Mouse (Mus musculus) erythroblast, embryonic 14.5 days (primary cell): ENCODE data around the gene Plpp7.

Source experiments
- GATA1 ChIP-seq: IDR thresholded peaks from 2 replicates; pipeline ENCODE4 v1.6.1; 2012; ENCODE audit warnings: low read length, inconsistent platforms, mixed read lengths
- TAL1 ChIP-seq: IDR thresholded peaks from 3 replicates; pipeline ENCODE4 v1.6.1; 2012; ENCODE audit warnings: low read length, inconsistent platforms, mixed read lengths

DNA sequence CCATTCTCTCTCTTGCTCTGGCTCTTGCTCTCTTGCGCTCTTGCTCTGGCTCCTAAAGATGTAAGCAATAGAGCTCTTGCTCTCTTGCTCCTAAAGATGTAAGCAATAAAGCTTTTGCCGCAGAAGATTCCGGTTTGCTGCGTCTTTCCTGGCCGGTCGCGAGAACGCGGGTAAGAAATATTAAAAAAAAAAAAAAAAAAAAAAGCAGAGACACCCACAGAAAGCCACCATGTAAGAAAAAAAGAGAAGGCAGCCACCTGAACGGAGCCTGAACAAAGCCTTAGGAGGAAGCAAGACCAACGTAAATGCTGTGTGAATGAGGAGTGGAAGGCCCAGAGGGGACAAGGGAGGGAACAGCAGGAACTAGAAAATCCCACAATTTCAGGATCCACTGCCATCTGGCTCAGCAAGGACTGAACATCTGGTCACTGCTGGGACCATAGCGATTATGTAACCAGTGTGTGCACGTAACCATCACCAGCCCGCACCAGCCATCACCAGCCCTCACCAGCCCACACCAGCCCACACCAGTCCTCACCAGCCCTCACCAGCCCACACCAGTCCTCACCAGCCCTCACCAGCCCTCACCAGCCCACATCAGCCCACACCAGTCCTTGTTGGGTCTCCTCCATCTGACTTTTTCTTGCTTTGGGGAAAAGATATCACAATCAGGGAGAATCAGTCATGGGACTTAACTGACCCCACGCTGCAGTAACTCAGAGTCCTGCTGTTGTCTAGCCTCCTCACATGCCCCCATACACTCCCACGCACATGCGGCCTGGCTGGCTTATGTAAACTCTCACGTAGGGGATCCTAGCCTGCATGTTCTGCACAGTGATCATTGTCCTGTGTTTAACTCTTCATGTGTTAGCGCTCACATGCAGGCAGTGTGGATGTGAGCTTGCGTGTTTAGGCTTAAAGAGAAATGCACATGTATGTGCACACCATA, 24.7 kb downstream of the Plpp7 start:
- TF ChIP-seq GATA1, result no peak
- no peak for TF ChIP-seq TAL1
